Mouse (Mus musculus): ENCODE data around the gene Lnx2.

Lnx2 gene

GRCm38 (mm10) chr5:147076026-147076798 lies at the start of gene Lnx2:
Gene Lnx2 (minus strand): TSS chr5:147076586.
- peak; percentile 97 for DNase-seq

GRCm38 (mm10) chr5:147125542-147126185 lies 49.3 kb upstream of the Lnx2 start:
- DNase-seq, result no peak

GRCm38 (mm10) chr5:147124794-147125193 lies 48.4 kb upstream of the Lnx2 start:
- DNase-seq, result no peak

DNA sequence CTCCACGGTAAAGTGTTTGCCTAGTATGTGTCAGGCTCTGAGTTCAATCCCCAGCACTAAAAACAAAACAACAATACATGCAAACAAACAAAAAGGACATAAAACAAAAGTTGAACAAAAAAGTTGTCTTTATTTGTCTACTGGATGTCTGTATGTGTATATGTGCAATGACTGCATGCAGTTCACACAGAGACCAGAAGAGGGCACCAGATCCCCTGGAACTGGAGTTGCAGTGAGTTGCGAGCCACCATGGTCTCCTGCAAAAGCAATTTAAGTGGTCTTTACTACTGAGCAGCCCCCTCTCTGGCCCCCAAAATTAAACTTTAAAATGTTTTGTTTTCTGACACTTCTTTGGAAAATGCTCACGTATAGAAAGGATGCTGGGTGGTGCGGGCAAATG lies 44.8 kb upstream of the Lnx2 start:
- no peak for DNase-seq

- DNase-seq, result no peak
Observed at GRCm38 (mm10) chr5:147117027-147117426, 40.6 kb upstream of the Lnx2 start.

DNA sequence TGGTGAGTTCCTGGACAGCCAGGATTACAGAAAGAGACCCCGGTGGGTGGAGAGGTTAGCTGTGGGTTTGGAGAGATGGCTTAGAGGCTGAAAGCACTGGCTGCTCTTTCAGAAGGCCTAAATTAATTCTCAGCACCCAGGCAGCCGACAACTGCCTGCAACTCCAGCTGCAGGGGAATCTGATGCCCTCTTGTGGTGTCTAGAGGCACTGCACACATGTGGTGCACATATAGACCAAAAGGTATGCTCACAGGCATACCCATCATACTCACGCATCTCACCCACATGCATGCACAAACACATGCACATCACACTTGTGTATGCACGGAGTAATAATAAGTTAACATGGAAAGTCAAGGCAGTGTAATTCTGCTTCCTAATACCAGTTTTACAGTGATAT lies 39.2 kb upstream of the Lnx2 start:
- DNase-seq, result no peak

DNA sequence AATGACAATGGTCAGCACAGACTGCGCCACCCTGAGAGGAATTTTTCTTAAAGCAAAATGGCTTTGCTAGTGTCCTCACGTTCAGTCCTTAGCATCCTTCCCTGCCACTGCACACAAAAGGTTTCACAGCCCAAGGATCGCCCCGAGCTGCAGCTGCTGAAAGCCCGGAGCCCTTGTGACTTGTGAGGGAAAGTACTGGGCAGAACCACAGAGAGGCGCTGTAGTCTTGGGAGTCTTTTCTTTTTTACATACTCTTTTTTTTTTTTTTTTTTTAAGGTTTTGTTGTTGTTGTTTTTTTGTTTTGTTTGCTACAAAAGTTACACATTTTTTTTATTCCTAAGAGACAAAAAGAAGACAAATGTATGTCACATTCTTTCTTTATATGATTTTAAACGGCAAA lies 38.4 kb upstream of the Lnx2 start:
- DNase-seq, result no peak

- no peak for DNase-seq
Observed at GRCm38 (mm10) chr5:147108861-147109591, 32.6 kb upstream of the Lnx2 start.

DNA sequence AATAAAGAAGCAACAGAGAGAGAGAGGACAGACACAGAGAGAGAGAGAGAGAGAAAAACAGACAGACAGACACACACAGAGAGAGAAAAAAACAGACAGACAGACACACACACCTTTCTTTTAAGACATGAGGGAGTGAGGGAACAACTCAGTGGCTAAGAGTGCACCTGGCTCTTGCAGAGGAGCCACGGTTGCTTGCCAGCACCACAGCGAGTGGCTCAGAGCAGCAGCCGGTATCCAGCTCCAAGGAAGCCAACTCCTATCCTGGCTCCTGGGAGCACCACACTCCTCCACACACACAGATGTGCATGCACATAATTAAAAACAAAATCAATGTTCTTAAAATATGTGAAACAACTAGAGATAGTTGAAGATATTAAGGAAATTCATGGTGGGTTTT lies 30.9 kb upstream of the Lnx2 start:
- DNase-seq, result peak; percentile 47

- no peak for DNase-seq
Observed at GRCm38 (mm10) chr5:147102295-147102694, 25.9 kb upstream of the Lnx2 start.

DNA sequence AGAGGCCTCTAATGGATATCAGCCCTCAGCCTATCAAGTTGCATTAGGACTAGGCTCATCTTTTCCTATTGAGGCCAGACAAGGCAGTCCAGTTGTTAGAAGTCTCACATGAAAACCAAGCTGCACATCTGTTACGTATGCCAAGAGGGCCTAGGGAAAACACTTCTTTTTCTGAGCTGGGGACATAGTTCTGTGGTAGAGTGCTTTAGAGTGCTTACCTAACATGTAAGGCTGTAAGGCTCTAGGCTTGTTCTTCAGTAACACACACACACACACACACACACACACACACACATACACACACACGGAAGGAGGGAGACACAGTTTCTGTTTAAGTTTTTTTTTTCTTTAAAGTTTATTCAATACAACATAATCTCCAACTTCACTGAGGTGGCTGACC lies 23.8 kb upstream of the Lnx2 start:
- no peak for DNase-seq

GRCm38 (mm10) chr5:147098667-147099066 lies 22.3 kb upstream of the Lnx2 start:
- no peak for DNase-seq

GRCm38 (mm10) chr5:147096586-147096985 lies 20.2 kb upstream of the Lnx2 start:
- DNase-seq, result no peak

DNA sequence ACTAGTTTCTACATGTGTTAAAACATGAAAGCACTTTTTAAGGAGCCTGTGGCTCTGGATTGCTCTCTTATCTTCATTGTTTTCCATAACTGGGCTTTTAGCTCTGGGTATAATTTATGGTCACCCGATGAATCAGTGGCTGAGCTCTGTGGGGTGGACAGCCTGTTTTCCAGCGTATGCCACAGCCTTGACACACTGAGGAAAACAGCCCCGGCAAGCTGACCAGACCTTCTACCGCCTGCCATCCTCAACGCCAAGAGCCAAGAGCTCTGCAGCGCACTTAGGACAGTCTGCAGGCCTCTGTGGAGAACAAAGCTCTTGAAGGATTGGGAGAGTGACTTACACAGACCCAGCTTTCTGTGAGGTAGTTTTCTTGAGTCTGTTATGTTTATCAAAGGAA lies 17.9 kb upstream of the Lnx2 start:
- no peak for DNase-seq

GRCm38 (mm10) chr5:147092448-147092847 lies 16.1 kb upstream of the Lnx2 start:
- DNase-seq, result no peak

- DNase-seq, result peak; percentile 77
Observed at GRCm38 (mm10) chr5:147090256-147090963, 14.0 kb upstream of the Lnx2 start.

DNA sequence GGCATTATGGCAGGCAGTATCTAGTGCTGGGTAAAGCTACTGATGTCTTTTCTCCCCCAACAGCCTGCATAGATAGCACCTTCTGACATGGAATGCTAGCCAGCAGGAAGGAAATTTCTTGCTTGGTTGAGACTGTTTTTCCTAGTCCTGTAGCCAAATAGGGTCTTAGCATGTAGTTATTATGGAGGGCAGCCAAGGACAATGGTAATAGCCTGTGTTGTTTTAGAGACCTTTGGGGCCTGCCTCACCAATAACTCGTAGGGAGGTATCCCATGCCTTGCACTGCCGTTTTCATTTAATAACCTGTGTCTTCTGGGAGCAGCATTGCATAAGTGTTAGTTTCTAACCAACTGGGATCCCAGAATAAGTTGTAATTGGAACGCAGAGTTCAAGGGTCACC lies 13.4 kb upstream of the Lnx2 start:
- no peak for DNase-seq

- DNase-seq, result no peak
Observed at GRCm38 (mm10) chr5:147086816-147087215, 10.4 kb upstream of the Lnx2 start.

GRCm38 (mm10) chr5:147085201-147085894 lies 9.0 kb upstream of the Lnx2 start:
- DNase-seq, result peak; percentile 88

DNA sequence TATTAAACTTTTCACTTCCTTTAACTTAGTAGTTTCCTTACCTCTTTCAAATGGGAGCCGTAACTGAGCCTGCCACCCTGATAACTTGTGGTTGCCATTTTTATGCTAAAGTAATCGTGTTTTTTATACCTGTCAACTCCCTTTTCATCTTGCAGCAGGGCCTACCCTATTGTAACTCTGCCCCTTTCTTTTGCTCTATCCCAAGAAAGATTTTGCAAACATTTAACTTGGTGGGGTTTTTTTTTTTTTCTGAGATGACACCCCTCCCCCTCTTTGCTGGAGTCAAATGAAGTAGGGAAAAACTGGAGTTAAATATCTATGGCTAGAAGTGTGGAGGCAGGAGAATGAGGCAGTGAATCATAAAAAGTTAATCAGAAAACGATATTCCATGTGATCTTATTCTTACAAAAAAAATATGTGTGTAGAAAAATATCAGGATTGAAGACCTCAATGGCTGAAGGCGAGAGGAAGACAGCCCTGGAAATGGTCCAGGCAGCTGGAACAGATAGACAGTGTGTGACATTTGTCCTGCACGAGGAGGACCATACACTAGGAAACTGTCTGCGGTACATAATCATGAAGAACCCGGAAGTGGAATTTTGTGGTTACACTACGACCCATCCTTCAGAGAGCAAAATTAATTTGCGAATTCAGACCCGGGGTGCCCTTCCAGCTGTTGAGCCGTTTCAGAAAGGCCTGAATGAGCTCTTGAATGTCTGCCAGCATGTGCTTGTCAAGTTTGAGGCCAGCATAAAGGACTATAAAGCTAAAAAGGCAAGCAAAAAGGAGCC lies 1.9 kb upstream of the Lnx2 start:
- no peak for DNase-seq

DNA sequence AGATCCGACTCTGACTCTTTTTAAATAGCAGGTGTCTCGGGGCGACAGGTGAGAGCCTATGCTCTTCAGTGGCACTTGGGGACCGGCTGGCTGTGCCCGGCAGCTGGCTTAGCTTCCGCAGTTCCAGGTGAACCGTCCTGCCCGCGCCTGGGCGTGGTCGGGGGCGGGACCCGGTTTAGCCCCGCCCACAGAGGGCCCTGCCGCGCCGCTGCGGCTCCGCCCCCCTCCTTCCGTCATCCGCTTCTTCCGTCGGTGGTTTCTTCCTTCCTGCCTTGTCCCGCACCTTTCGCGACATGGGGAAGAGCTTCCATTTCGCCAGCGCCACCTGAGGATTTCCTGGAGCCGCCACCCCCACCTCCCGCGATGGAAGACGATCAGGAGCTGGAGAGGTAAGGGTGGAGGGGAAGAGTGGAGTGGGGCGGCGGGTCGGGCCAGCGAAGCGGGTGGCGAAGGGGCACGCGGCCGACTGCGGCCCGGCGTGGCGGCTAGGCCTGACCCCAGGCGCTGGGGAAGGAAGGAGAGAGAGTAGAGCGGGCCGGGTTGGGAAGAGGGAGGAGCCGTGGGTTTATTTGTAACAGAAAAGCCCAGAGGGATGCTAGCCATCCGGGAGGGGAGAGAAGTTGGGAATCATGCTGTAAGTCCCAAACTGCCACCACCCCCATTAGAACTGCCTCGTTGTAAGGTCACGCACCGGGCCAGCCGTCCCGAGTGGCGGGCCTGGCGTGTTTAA lies 1.1 kb upstream of the Lnx2 start:
- peak; percentile 94 for DNase-seq
